Mouse (Mus musculus): Measurements from ENCODE around the gene Cyyr1. TPM values are rescaled to one million over a fixed set of nuclear protein-coding genes. Genes with fewer than 3 reads are reported as not detected.
"Not testable (repeated sequence)": the region's sequence is repeated elsewhere in the genome, so short reads cannot be mapped to it uniquely, and the experiment has no call there.

The Cyyr1 gene
- 10 to 100 TPM; 24.7 to 26.8 TPM for total RNA-seq (2021)
- 37.1 and 39.1 TPM in 2 replicates for polyA plus RNA-seq (2012; rRNA removed)
- long read RNA-seq: 0 reads

- not testable (repeated sequence) for DNase-seq
Observed at GRCm38 (mm10) chr16:85553297-85553696, at the start of gene Cyyr1. Gene Cyyr1 (minus strand): TSS chr16:85553397.

DNA sequence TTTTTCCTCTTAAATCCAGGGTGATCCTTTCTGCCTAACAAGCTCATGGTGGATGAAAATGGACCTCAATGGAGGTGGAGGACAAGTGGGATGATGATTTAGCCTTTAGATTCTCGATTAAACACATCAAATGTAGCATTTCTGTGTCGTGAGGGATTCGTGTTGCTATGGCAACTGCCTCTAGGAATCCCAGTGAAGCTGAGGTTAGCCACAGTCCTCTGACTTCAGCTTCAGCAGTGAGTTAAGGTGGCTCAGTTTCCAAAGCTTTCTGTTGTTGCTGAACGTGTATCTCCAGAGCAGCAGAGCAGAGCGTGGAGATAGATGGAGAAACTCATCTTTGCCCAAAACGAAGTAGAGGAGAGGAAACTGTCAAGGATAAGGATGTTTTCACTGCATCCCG is 35.6 kb upstream of the Cyyr1 start:
- no peak for DNase-seq

GRCm38 (mm10) chr16:85587573-85588226 is 34.5 kb upstream of the Cyyr1 start:
- DNase-seq: no peak

DNA sequence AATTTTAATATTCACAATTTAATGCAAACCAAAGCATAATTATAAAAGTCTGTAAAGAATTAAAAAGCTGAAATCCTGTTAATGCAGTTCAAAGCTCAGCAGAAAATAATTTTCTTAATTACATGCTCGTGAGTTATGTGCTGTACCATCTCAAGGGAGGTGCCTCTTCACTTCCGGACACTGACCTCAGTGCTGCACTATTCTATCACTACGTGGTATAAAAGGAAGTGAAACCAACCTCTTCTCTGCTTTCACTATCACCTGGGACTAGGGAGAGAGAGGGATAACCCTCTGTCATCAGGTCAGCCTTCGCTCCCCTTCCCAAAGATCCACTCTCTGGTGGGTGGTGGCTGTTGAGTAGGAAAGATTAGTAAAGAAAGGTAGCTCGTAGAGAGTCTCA is 13.3 kb upstream of the Cyyr1 start:
- no peak for DNase-seq

DNA sequence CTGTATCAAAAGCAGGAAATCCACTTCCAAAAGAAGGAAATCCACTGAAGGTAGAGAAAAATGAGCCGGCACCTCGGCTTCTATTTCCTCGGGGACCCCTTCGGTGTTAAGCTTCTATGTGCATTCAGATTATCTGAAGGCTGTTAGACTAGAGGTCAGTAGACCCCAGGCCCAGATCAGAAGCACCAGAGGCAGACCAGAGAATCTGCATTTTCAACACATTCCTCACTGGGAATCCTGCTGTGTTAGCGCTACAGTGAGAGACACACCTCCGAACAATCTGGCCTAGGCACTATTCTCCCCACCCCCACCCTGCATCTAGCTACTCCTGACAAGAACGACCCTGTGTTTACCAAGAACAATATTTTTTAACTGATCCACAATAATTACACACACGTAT is 641 bp upstream of the Cyyr1 start:
- DNase-seq: no peak

DNA sequence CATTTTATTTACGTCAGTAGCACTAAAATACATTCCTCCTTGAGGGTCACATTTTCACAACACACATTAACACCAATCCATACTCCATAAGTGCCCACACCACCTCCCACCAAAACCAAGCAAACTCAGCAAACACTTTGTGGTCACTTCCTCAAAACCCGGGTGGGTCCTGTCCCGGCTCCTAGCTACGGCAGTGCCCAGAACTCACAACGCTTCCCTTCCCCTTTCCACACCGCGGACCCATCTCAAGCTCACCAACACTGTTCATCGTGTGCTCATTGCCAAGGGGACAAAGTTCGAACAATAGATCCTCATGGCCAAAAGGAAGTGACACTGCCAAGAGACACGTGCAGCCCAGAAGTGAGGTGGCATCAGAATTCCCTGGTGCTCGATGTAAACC is 1.2 kb downstream of the Cyyr1 start:
- DNase-seq: not testable (repeated sequence)

DNA sequence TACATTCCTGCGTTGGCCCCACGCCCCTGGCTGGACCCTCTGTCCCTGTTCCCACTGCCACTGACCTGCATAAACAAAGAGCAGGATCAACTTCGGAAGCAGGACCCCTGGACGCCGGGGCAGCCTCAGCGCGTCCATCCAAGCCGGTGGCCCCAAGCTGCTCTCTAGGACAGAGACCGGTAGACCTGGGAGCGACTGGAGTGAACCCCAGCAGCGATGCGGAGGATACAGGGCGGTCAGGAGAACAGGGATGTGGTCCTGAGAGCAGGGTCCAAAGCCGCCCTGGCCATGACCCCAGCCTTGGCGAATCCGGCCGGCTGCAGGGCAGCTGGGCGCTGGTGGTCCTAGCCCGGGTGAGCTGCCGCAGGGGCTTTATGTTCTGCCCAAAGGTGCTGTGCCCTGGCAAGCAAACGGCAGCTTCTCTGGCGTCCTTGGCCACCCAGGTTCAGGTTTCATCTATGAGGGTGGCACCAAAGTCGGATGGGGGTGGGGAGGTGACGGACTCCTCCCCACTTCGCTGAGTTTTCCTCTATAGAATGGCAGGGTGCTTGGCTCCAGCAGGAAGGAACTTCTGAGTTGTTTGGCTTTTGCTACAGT is 3.1 kb downstream of the Cyyr1 start:
- peak; percentile 47 for DNase-seq

- DNase-seq: peak; percentile 37
Observed at GRCm38 (mm10) chr16:85546519-85546918, 6.7 kb downstream of the Cyyr1 start.

- no peak for DNase-seq
Observed at GRCm38 (mm10) chr16:85541676-85542273, 11.4 kb downstream of the Cyyr1 start.

- DNase-seq: no peak
Observed at GRCm38 (mm10) chr16:85541023-85541422, 12.2 kb downstream of the Cyyr1 start.

GRCm38 (mm10) chr16:85538367-85538766 is 14.8 kb downstream of the Cyyr1 start:
- no peak for DNase-seq

DNA sequence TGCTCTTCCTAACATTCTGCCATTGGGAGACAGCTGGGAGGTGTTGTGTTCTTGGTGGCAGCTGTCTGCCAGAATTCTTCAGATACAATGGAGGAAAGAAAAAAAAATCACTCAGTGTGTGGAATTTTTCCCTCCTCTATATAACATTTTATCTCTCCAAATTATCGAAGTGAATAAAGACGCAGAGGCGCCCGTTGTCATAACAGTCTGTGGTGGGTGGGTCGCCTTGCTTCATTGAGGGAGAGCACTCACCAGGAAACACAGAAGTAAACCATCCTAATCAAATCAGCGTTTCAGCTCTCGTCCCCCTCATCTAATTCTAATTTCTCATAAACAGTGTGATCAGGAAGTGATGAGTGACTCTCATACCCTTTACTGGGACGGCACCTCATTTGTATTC is 17.1 kb downstream of the Cyyr1 start:
- DNase-seq: no peak

GRCm38 (mm10) chr16:85527743-85528620 is 25.2 kb downstream of the Cyyr1 start:
- peak; percentile 35 for DNase-seq

- no peak for DNase-seq
Observed at GRCm38 (mm10) chr16:85524589-85524988, 28.6 kb downstream of the Cyyr1 start.

GRCm38 (mm10) chr16:85507264-85507663 is 45.9 kb downstream of the Cyyr1 start:
- no peak for DNase-seq

DNA sequence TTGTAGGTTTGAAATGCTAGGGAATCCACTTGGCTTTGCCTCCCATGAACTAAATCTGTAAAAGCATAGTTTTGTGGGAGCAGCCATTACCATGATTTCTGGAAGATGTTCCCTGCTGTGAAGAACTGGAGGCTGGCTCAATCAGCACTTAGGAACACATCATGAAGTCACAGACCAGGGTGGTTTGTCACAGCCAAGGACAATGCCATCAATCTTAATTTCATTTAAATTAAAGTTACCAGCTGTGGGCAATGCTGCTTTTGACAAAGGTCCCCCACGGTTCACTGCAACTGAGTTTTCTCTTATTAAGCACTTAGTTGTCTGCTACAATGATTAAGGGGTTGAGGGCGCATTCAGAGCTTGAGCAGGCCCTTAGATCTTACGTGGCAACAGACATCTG is 48.1 kb downstream of the Cyyr1 start:
- DNase-seq: no peak

DNA sequence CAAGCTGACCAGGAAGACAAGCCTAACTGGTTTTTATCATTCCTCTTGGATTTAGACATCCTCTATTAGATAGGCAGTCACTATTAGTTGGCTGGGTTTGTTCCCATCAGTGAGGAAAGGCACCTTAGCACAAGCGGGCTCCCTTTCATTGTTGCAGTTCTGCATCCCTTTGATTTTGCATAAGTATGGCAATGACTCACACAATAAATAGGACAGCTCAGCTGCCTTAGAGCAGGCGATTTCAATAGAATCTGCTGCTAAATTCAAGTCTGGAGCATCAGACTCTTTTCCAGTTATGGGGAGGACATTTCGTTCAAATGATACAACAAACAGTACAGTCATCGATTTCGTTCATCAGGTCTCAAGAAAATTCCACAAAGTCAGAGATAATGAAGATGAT is 49.8 kb downstream of the Cyyr1 start:
- DNase-seq: no peak

- DNase-seq: no peak
Observed at GRCm38 (mm10) chr16:85495837-85496236, 57.4 kb downstream of the Cyyr1 start.

DNA sequence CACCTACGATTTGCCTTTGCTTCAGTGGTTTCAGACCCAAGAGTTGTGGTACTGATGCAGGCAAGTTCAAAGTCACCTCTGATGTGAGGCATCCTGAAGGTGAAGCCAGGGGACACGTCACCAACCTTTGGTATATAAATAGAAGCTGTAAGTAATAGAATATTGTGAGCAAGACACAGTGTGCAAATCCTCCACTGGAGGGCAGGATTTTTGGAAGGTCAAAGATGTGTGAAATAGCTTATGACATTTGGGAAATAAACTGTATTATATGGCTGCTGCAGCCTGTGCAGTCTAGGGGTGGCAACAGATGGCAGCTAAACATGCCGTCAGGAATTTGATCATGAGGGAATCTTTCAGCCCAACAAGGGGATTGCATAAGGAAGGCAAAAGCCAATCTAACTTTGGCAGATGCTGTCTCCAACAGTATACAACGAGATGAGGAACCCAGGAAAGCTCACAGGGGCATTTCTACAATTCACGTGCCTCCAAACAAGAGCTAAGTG is 65.0 kb downstream of the Cyyr1 start:
- no peak for DNase-seq

- no peak for DNase-seq
Observed at GRCm38 (mm10) chr16:85487266-85487665, 65.9 kb downstream of the Cyyr1 start.

GRCm38 (mm10) chr16:85484557-85484956 is 68.6 kb downstream of the Cyyr1 start:
- DNase-seq: no peak

DNA sequence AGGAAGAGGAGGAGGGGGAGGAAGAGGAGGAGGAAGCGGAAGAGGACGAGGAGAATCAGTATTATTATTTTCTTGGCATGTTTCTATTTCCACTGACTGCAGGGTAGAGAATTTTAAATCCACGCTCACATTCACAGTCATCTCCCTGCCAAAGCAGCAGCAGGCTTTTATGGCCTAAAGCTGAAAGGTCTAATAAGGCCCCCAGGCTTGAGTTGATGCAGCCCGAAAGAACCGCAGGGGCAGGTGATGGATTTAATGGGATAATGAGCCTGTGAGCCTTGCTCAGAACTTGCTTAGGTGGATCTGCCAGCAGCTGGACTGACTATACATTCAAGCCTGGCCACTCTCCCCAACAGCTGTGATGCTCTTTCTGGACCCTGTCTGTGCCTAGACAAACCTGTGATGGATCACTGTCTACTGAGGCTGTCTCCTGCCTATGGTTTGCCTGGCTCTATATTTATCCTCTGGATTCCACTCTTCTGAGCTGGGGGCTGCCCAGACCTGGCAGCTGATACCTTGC is 78.6 kb downstream of the Cyyr1 start:
- DNase-seq: no peak

Measured in adrenal gland, adult 2 months (tissue).